Mouse (Mus musculus): ENCODE data around the gene Tmem270.

- TF ChIP-seq CTCF (conservative IDR thresholded peaks at IDR 0.05; ENCODE audit: insufficient read depth, insufficient read length, low read depth, low read length) (no peak), POLR2A (IDR thresholded peaks at IDR 0.05; ENCODE audit: low read depth, low read length) (no peak)
Measured at GRCm38 (mm10) chr5:134852873-134853272, 53.7 kb downstream of the Tmem270 start.
